Mouse (Mus musculus) Muller cell, postnatal 12 days (primary cell): Measurements from ENCODE around the gene Hsd17b2.
"Not testable (repeated sequence)": the region's sequence is repeated elsewhere in the genome, so short reads cannot be mapped to it uniquely, and the experiment has no call there.

ENCODE experiments used
- DNase-seq: peaks from one replicate; pipeline ENCODE4 v3.0.0-alpha.2; 2015; ENCODE audit errors: inconsistent ontology term

Gene Hsd17b2

GRCm38 (mm10) chr8:117714604-117715003 is 12.9 kb downstream of the Hsd17b2 start:
- no peak for DNase-seq

DNA sequence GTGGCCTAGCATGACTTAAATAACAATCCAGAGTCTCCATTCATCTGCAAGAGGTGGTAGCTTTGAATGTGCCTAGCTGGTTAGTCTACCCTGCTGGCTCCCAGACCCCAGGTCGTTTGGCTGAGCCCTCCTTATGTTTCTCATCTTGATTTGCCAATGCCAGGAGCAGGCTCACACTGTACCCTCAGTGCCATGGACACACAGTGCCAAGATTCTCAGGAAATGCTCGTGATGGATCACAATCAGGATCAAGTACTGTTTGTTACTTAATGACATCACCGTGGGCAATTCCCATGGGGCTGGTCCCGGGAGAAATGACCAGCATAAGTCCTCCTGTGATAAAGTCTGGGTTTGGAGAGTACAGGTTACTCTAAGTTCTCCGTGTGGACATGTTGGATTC is 14.2 kb downstream of the Hsd17b2 start:
- DNase-seq = no peak

- no peak for DNase-seq
Measured at GRCm38 (mm10) chr8:117718152-117718860, 16.6 kb downstream of the Hsd17b2 start.

GRCm38 (mm10) chr8:117726467-117726866 is 24.8 kb downstream of the Hsd17b2 start:
- DNase-seq = no peak

DNA sequence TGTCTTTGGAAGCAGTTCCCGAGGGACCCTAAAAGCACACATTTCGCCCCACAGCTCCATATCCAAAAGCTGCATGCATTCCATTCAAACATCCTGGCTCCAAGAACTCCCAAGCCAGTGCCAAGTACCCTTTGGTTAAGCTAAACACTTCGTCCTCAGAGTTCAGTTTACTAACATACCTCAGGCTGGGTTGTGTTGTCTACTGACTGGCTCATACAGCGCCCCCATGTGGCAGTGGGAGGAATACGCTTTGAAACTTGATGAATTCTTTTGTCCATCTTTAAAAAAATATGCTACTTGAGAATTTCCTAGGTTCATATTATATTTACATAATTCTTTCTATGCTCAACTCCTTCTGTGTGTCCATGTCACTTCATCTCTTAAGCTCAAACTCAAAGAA is 25.9 kb downstream of the Hsd17b2 start:
- DNase-seq = no peak

GRCm38 (mm10) chr8:117728234-117728633 is 26.5 kb downstream of the Hsd17b2 start:
- DNase-seq = no peak

DNA sequence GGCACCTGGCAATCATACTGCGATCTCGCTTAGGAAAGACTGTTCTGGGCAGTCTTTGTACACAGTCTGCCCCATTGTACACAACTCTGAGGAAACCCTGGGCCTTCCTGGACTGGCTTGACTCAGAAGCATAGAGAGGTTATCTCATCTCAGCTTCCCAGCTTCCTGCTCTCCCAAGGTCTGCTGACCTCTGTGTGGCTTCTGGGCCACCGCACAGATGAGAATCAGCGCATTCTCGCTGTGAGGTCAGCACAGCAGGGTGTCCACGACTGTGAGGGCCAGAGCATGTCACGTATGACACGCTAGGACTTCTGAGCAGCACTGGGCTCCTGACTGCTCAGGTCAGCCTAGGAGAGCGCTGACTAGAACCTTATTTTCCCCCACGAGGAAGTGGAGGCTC is 29.3 kb downstream of the Hsd17b2 start:
- DNase-seq = peak; percentile 58

- no peak for DNase-seq
Measured at GRCm38 (mm10) chr8:117736657-117737175, 35.0 kb downstream of the Hsd17b2 start.

DNA sequence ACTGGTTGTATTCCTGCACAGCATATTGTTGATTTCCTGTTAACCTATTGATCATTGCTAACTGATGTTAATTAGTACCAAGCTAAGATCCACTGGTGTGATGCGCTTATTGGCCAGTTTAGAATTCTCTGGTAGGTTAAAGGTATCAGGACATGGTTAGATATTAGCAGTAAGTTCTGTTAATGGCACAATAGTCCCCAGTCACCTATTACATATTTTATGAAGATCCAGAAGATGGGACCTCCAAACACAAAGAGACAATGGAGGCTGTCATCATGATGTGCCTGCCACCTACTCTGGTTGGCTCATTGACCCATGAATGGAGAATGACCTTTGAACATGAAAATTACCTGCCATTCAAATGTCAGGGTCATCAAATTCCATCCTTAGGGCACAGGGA is 36.5 kb downstream of the Hsd17b2 start:
- DNase-seq = not testable (repeated sequence)

GRCm38 (mm10) chr8:117740387-117740998 is 38.8 kb downstream of the Hsd17b2 start:
- no peak for DNase-seq

DNA sequence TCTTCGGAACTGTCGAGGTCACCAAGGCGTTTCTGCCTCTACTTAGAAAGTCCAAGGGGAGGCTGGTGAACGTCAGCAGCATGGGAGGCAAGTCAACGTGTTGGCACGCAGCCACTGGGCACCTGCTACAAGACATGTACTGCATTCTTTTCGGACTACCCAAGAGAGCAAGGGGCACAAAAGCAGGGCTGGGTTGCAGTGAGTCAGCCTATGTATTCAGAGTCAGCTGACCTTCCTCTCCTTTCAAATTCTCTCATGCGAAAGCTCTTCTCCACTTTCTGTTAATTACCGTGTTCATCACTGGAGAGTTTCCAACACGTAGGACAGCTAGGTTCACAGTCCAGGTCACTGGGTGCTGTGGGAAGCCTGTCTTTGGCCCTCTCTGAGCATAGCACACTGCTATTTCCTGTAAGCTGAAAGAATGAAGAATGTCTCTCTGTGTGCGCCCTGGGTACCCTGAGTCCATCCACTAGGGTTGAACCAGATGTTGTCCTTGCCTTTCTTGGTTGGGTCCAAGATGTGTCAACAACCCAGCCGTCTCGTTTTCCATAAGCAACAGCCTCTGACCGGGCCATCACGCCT is 40.8 kb downstream of the Hsd17b2 start:
- DNase-seq = peak; percentile 98

DNA sequence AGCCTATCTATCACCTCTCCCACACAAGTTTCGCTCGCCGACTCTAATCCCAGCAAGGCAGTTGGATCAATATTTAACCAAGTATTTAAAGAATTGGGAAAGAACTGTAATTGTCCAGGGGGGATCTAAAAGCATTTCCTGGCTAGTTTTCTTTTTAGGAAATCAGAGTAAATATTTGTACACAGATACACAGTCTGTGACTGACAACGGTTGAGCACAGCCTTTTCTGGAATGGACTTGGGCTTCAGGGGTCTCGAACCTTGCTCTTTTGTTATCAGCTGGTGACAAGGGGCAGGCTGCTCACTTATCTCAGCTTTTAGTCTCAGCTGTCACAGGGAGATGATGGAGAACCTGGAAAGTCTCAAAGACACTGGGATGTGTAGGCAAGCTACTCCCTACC is 44.9 kb downstream of the Hsd17b2 start:
- DNase-seq = no peak

- DNase-seq = no peak
Measured at GRCm38 (mm10) chr8:117747428-117747827, 45.7 kb downstream of the Hsd17b2 start.

DNA sequence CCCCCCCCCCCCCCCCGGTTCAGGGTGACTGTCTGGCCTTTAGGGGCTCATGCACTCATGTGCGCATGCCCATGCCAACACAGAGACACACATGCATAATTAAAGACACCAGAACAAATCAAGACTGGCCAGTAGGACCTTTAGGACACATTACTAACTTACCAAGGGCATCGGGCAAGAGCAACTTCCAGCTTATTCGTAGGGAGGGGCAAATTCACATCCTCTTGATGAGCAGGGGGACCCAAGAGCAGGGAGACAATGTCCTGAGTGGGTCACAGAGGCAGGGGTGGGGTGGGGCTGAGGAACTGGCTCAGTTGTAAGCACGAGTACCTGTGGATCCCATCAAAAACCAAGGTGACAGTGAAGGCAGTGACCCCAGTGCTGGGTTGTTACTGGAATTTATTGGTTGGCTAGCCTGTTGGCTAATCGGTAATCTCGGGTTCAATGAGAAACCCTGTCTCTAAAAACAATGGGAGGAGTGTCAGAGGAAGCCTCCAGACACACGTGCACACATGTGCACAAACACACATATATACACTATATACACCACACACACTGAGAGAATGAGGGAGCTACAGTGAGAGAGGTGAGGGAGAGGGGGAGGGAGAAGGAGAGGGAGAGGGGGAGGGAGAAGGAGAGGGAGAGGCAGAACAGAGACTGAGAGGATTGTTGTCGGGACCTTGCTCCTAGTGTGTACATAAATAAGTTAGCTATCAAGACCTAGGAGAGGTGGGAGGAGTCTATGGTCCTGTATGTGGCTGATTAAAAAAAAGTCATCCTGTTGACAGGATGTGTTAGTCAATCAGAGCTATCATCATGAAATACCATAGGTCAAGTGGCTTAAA is 46.4 kb downstream of the Hsd17b2 start:
- no peak for DNase-seq

DNA sequence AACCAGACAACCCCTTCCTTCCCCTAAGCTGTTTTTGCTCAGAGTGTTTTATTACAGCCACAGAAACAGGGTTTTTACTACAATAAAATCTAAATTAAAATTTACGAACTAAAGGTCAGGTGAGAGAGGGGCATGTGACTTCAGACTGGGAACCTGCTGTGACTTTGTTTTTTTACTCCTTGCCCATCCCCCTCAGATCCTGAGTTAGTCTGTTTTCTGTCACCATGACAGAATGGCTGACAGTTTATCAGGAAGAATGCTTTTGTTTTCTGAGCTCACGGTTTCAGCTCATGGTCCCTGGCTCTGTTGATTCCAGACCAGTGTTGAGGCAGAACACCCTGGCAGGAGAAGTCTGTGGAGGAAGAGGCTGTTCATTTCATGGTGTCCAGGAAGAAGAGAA is 47.7 kb downstream of the Hsd17b2 start:
- no peak for DNase-seq

DNA sequence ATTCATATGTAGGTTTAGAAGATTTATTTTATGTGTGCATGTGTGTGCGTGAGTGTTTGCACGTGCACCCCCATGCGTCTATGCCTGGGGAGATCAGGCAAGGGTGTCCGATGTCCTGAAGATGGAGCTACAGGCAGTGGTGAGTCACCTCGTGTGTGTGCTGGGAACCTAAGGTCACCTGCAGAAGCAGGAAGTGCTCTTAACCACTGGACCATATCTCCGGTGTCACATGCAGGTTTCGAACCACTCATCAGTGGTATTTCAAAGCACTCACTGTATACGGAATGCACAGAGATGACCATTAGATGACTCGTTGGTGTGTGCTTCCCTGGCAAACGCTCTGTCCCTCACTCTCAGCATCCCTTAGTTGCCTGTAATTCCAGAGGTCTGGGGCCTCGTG is 56.2 kb downstream of the Hsd17b2 start:
- no peak for DNase-seq

- DNase-seq = no peak
Measured at GRCm38 (mm10) chr8:117762776-117763175, 61.1 kb downstream of the Hsd17b2 start.

DNA sequence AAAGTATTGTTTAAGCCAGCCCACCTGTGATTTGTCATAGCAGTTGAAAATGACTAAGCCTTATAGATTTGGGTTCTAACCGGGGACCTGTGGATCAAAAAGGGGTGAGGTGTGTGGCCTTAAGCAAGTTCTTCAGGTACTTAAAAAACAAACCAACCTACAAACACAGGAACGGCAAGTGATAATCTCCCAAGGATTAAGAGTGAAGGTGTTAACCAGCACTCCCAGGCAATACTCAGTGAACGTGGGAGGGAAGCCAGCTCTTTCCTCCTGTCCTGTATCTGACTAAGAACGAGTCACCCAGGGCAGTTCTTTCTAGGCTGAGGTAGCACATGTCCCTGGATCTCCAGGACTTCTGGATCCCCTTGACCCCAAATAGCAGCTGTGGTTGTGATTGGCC is 62.9 kb downstream of the Hsd17b2 start:
- no peak for DNase-seq

GRCm38 (mm10) chr8:117765947-117766346 is 64.2 kb downstream of the Hsd17b2 start:
- DNase-seq = no peak

GRCm38 (mm10) chr8:117768971-117769370 is 67.3 kb downstream of the Hsd17b2 start:
- no peak for DNase-seq

DNA sequence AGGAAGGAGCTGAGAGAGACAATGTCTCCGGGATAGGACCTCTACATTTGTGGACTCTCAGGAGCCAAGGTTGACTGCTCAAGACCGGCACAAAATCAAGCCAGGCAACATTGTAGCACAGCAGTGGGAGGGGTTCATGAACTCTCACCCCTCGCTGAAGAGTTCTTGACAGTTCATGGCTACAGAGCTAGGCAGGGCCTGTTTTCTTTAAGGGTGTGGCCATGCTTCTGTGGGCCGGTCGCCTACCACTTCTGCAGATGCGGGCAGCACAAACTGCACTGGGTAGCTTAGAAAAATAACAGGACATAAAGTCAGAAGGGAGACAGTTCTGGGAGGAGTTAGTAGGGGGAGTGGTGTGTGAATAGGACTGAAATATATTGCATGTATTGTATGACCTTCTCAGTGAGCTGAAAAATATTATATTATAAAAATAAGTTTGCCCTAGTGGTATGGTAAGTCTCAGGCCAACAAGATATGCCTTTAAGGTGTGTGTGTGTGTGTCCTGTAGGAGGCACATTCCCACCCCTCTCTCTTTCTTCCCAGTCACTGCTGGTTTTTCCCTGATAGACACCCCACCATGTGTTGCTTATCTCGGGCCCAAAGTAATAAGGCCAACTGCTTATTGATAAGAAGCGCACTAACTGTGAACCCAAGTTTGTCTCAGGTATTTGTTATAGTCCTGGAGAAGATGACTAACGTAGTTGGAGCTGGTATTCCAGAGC is 69.6 kb downstream of the Hsd17b2 start:
- DNase-seq = no peak
